Mouse (Mus musculus) brown adipose tissue, adult 24 weeks (tissue): ENCODE measurements around the gene Dock1. TPM values are rescaled to one million over a fixed set of nuclear protein-coding genes. Genes with fewer than 3 reads are reported as not detected.

Experiments used
- H3K27ac ChIP-seq: fragments of 200-500 bp; replicated peaks from 2 replicates; pipeline ENCODE4 v1.5.1; 2012; ENCODE audit warnings: low read depth, mild to moderate bottlenecking, low read length
- H3K4me1 ChIP-seq: fragments of 200-500 bp; 2 replicates; pipeline ENCODE4 v1.6.1; 2012; ENCODE audit warnings: low read length, mixed read lengths; ENCODE audit not compliant: control insufficient read depth, insufficient read depth, insufficient read length
- H3K4me3 ChIP-seq: fragments of 200-500 bp; 2 replicates; pipeline ENCODE4 v1.5.1; 2012; ENCODE audit warnings: low read depth, mild to moderate bottlenecking, low read length, moderate library complexity; ENCODE audit not compliant: insufficient read depth
- polyA plus RNA-seq: library from polyadenylated mRNA; stranded (reverse); fragments of >200 nt; gene quantifications from 2 replicates; pipeline ENCODE4 v1.2.4, GENCODE M21; 2012; ENCODE audit not compliant: missing spikeins, insufficient read depth, insufficient read length

Gene Dock1
- polyA plus RNA-seq, 1 experiment = 18.6 TPM

GRCm38 (mm10) chr7:134809241-134809975 lies 139.0 kb downstream of the Dock1 start:
- no peaks in the 10 kb centered on the region for H3K4me1 ChIP-seq
- no peak overlapping the region for H3K4me3 ChIP-seq

GRCm38 (mm10) chr7:134818471-134818870 lies 148.0 kb downstream of the Dock1 start:
- Histone ChIP-seq H3K27ac (no peak overlapping the region), H3K4me1 (peaks cover 4% of the 10 kb centered on the region; the same call in 1 of the 2 replicates), H3K4me3 (no peak overlapping the region)

More at GRCm38 (mm10) chr7:134809241-134809975, 139.0 kb downstream of the Dock1 start:
- no peak overlapping the region for H3K27ac ChIP-seq

DNA sequence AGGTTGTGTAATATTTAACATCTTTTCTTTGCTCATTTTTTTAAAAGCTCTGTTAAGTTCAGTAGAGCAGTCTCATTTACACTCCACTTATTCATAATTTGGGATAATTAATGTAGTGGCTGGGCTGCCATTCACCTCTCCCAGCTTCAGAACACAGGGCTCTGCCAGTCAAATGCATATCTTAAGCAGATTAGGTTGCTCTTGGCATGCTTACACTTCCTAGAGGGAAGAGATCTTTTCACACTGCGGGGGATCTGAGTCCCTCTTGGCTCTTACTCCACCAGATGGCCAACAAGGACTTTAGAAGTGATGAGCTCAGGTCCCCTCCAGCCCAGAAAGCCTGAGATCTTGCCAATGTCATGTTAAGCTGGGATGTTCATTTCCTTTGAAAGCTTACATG lies 150.8 kb downstream of the Dock1 start:
- H3K4me1 ChIP-seq = peaks cover 14% of the 10 kb centered on the region; the same call in 1 of the 2 replicates
- H3K4me3 ChIP-seq = no peak overlapping the region
- no peak overlapping the region for H3K27ac ChIP-seq

GRCm38 (mm10) chr7:134822006-134822405 lies 151.6 kb downstream of the Dock1 start:
- Histone ChIP-seq H3K27ac (no peak overlapping the region), H3K4me3 (no peak overlapping the region), H3K4me1 (peaks cover 14% of the 10 kb centered on the region; the same call in 1 of the 2 replicates)

GRCm38 (mm10) chr7:134823891-134824290 lies 153.4 kb downstream of the Dock1 start:
- peaks cover 14% of the 10 kb centered on the region; the same call in 1 of the 2 replicates for H3K4me1 ChIP-seq
- H3K4me3 ChIP-seq = no peak overlapping the region
- no peak overlapping the region for H3K27ac ChIP-seq

- no peak overlapping the region for H3K27ac ChIP-seq
- H3K4me3 ChIP-seq = no peak overlapping the region
- H3K4me1 ChIP-seq = no peaks in the 10 kb centered on the region
Measured at GRCm38 (mm10) chr7:134840066-134840465, 169.6 kb downstream of the Dock1 start.

- Histone ChIP-seq H3K4me3 (no peak overlapping the region), H3K4me1 (no peaks in the 10 kb centered on the region), H3K27ac (no peak overlapping the region)
Measured at GRCm38 (mm10) chr7:134842751-134843150, 172.3 kb downstream of the Dock1 start.

DNA sequence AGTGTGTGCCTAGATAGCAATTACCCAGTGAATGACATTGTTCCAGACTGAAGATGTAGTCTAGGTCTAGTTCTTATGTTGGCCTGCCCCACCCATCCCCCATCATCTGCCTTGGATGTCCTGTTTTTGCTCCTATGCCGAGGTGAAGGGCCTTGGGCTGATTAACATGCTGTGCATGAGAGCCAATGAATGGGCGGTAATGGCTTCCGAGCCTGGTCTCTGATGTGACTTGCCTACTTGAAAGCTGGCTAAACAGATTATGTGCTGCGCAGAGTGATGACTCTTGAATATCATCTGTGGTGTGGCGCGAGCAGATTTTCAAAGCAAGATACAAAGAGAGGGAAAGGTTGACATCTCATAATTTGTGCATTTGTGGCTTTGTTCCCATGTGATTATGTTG lies 191.5 kb downstream of the Dock1 start:
- Histone ChIP-seq H3K4me1 (no peaks in the 10 kb centered on the region), H3K4me3 (no peak overlapping the region), H3K27ac (no peak overlapping the region)

DNA sequence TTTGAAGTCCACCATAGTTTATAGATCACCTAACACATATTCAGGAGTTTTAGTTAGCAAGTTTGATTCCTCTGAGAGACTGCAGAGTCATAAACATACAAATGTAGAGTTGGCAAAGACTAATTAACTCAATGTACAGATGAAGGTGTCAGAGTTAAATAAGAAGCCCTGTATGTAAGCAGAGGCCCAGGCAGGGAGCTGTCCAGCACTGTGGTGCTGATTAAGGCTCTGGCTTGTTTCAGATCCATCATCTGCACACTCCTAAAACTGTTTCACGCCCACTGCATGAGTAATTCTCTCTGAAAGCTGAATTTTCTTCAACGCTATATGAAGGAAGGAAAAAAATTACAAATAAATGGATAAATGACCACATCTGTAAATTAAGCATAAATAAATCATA lies 193.7 kb downstream of the Dock1 start:
- no peaks in the 10 kb centered on the region for H3K4me1 ChIP-seq
- no peak overlapping the region for H3K27ac ChIP-seq

GRCm38 (mm10) chr7:134872511-134872910 lies 202.1 kb downstream of the Dock1 start:
- no peak overlapping the region for H3K27ac ChIP-seq
- H3K4me1 ChIP-seq = peaks cover 3% of the 10 kb centered on the region
- no peak overlapping the region for H3K4me3 ChIP-seq

More for the DNA sequence above, 193.7 kb downstream of the Dock1 start:
- H3K4me3 ChIP-seq = no peak overlapping the region

- Histone ChIP-seq H3K4me1 (peaks cover 3% of the 10 kb centered on the region), H3K4me3 (no peak overlapping the region), H3K27ac (no peak overlapping the region)
Measured at GRCm38 (mm10) chr7:134872981-134873380, 202.5 kb downstream of the Dock1 start.

DNA sequence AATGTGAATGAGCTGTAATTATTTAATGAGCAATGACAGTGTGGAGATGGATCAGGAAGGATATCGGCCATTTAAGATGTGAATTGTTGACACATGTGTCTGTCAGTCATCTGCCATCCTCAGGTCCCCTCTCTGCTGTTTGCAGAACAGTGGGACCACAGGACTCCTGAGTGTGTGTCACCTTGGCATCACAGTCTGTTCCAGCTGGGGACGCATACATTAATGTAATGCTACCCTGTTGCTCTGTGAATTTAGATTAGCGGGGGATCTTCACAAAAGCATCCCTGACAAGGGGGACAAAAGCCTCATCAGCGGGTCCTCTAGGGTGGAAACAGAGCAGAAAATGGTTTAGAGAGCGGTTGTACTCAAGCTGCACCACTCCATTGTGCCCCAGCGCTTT lies 208.5 kb downstream of the Dock1 start:
- Histone ChIP-seq H3K4me1 (peaks cover 3% of the 10 kb centered on the region; the same call in 1 of the 2 replicates), H3K4me3 (no peak overlapping the region), H3K27ac (no peak overlapping the region)

DNA sequence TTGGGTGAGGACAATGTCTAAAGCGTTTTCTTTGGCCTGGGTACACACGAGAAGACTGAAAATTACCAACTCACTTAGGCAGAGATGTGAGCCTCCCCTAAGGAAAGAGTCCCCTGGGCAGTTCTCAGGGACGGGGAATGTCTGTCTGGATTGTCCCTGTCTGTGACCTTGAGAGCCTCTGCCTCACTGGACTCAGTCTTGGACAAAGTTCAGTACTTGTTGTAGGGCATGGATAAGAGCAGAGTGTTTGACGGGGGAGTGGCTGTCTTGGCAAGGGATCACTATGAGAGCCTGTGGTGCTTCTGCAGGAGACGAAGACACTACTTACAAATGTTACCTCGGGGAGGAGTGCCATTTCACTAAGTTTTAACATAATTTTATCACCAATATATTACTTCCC lies 210.0 kb downstream of the Dock1 start:
- Histone ChIP-seq H3K4me3 (no peak overlapping the region), H3K4me1 (peaks cover 3% of the 10 kb centered on the region; the same call in 1 of the 2 replicates), H3K27ac (no peak overlapping the region)

DNA sequence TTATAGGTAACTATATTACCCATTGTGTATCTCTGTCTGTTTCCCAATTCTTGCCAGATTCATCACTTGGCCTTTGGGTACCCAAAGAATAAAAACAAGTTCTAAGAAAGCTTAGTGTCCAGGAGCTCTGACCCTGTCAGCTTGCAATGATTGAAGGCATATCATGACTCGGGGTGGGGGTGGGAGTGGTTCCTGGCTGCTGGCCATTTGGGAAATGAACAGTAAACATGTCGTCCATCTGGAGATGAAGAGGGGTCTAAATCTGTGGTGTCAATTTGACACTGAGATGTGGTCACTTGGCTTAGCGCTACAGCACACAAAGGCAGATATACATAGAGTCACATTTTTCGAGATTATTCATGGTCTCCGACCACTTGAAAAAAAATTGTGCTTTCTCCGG lies 213.1 kb downstream of the Dock1 start:
- no peak overlapping the region for H3K27ac ChIP-seq
- no peak overlapping the region for H3K4me3 ChIP-seq
- H3K4me1 ChIP-seq = peaks cover 3% of the 10 kb centered on the region; the same call in 1 of the 2 replicates

DNA sequence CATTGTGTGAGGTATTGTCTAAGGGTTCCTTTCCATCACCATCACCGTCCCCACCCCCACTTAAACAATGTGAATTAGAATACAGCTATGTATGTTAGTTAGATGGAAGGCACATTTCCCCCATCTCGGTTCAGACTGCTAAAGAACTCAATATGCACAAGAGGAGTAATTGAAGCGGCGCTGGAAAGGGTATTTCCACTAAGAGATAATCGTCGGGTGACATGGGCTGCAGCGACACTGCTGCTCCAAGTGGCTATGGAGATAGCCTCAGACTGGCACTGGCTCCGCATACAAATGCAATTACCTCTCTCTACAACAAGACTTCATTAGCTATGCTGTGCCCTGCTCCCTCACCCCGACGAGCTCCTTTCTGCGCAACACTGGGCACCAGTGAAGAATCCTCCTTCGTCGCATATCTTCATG lies 222.0 kb downstream of the Dock1 start:
- H3K4me3 ChIP-seq = no peak overlapping the region
- H3K27ac ChIP-seq = no peak overlapping the region
- peaks cover 16% of the 10 kb centered on the region for H3K4me1 ChIP-seq

GRCm38 (mm10) chr7:134892972-134893371 lies 222.5 kb downstream of the Dock1 start:
- Histone ChIP-seq H3K4me1 (peaks cover 17% of the 10 kb centered on the region), H3K4me3 (no peak overlapping the region), H3K27ac (no peak overlapping the region)
